Mouse (Mus musculus) myocyte (in vitro differentiated cells): Measurements from ENCODE around the gene Rgl1. TPM values are rescaled to one million over a fixed set of nuclear protein-coding genes. Genes with fewer than 3 reads are reported as not detected.

Experiments
- H3K27me3 ChIP-seq: one replicate; pipeline ENCODE4 v1.6.1; 2011; ENCODE audit not compliant: control insufficient read depth, insufficient read depth, insufficient read length
- H3K36me3 ChIP-seq: one replicate; pipeline ENCODE4 v1.6.1; 2011; ENCODE audit not compliant: control insufficient read depth, insufficient read depth
- H3K4me2 ChIP-seq: one replicate; pipeline ENCODE4 v1.6.1; 2011; ENCODE audit warnings: low read depth, control low read depth
- H3K4me3 ChIP-seq: one replicate; pipeline ENCODE4 v1.5.1; 2011; ENCODE audit warnings: mild to moderate bottlenecking, control low read depth, moderate library complexity
- H3K79me2 ChIP-seq: one replicate; pipeline ENCODE4 v1.6.1; 2011; ENCODE audit not compliant: control insufficient read depth, insufficient read depth
- H3ac ChIP-seq: one replicate; pipeline ENCODE4 v1.6.1; 2011; ENCODE audit not compliant: control insufficient read depth, insufficient read length
- CEBPB ChIP-seq: IDR thresholded peaks from 2 replicates; pipeline ENCODE4 v1.6.1; 2011; ENCODE audit warnings: mild to moderate bottlenecking, moderate library complexity; ENCODE audit not compliant: poor library complexity, insufficient read depth, severe bottlenecking
- E2F4 ChIP-seq: IDR thresholded peaks from one replicate; pipeline ENCODE4 v1.6.1; 2011; ENCODE audit warnings: mild to moderate bottlenecking, control low read depth, moderate library complexity; ENCODE audit not compliant: insufficient read depth
- MAX ChIP-seq: IDR thresholded peaks from one replicate; pipeline ENCODE4 v1.6.1; 2011; ENCODE audit warnings: low read depth, mild to moderate bottlenecking, control low read depth
- MYOD1 ChIP-seq, 3 experiments: IDR thresholded peaks; one replicate each; pipeline ENCODE4 v1.6.1; 2011; ENCODE audit warnings: control low read depth in 2 of 3, low read depth in 2 of 3, mild to moderate bottlenecking in 2 of 3, moderate library complexity in 1 of 3; ENCODE audit not compliant: insufficient read length in 2 of 3, control insufficient read depth in 1 of 3
- MYOG ChIP-seq, 3 experiments: IDR thresholded peaks; one replicate each; pipeline ENCODE4 v1.6.1; 2011; ENCODE audit warnings: control low read depth in 2 of 3, low read depth in 2 of 3, mild to moderate bottlenecking in 2 of 3; ENCODE audit not compliant: insufficient read length in 2 of 3, control insufficient read depth in 1 of 3, insufficient read depth in 1 of 3
- POLR2A ChIP-seq: IDR thresholded peaks from one replicate; pipeline ENCODE4 v1.6.1; 2011; ENCODE audit warnings: low read depth, mild to moderate bottlenecking, control low read depth, moderate library complexity; ENCODE audit not compliant: insufficient read length
- POLR2AphosphoS2 ChIP-seq: IDR thresholded peaks from one replicate; pipeline ENCODE4 v1.6.1; 2011; ENCODE audit warnings: low read depth, control low read depth; ENCODE audit not compliant: insufficient read length
- REST ChIP-seq: IDR thresholded peaks from one replicate; pipeline ENCODE4 v1.6.1; 2011; ENCODE audit warnings: mild to moderate bottlenecking, control low read depth, moderate library complexity; ENCODE audit not compliant: insufficient read depth, insufficient read length
- SRF ChIP-seq: IDR thresholded peaks from one replicate; pipeline ENCODE4 v1.6.1; 2011; ENCODE audit warnings: low read depth; ENCODE audit not compliant: control insufficient read depth, insufficient read length
- TCF12 ChIP-seq: IDR thresholded peaks from one replicate; pipeline ENCODE4 v1.6.1; 2011; ENCODE audit warnings: mild to moderate bottlenecking, control low read depth; ENCODE audit not compliant: poor library complexity, insufficient read depth, severe bottlenecking
- TCF3 ChIP-seq: IDR thresholded peaks from one replicate; pipeline ENCODE4 v1.6.1; 2011; ENCODE audit warnings: low read depth, control low read depth; ENCODE audit not compliant: insufficient read length
- USF1 ChIP-seq: IDR thresholded peaks from one replicate; pipeline ENCODE4 v1.6.1; 2011; ENCODE audit warnings: low read depth, mild to moderate bottlenecking, control low read depth, moderate library complexity
- polyA plus RNA-seq: library from polyadenylated mRNA; unstranded; fragments of >200 nt; fragmentation: generic; extraction: Trizol; gene quantifications from one replicate; pipeline ENCODE4 v1.2.1, GENCODE M21; 2012; ENCODE audit warnings: missing spikeins

Gene Rgl1
- polyA plus RNA-seq, 1 experiment: 4.3 TPM

DNA sequence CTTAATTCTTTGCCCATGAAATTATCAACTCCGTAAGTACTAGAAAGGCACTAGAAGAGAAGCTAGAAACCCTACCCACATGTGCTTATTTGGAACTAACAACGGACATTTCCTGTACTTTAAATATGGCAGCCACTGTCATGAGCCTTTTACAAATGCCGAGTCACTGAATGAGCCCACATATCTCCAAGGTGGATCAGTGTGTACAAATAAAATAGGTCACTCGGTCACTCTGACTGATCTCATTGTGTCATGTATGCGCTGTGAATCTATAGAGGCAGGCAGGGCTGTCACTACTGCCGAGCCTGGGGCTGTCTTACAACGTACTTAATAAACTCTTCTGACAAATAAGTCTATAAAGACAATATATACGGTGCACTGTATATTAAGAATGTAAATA is 181.2 kb downstream of the Rgl1 start:
- H3K27me3 ChIP-seq: no peaks in the 10 kb centered on the region
- no peak overlapping the region for H3K4me2 ChIP-seq
- no peak overlapping the region for H3ac ChIP-seq
- no peaks in the 10 kb centered on the region for H3K36me3 ChIP-seq
- no peaks in the 10 kb centered on the region for H3K79me2 ChIP-seq
- no peak for TF ChIP-seq MYOG (IDR thresholded peaks at IDR 0.05; ENCODE audit: control insufficient read depth in 1 of 3, insufficient read depth in 1 of 3, insufficient read length in 2 of 3, low read depth in 2 of 3)
- TF ChIP-seq POLR2A: no peak
- TF ChIP-seq SRF: no peak
- no peak for TF ChIP-seq MAX
- TF ChIP-seq TCF12: no peak
- TF ChIP-seq MYOD1 (IDR thresholded peaks at IDR 0.05; ENCODE audit: control insufficient read depth in 1 of 3, insufficient read length in 2 of 3, low read depth in 2 of 3): no peak
- TF ChIP-seq POLR2AphosphoS2: no peak
- no peak for TF ChIP-seq CEBPB
- no peak for TF ChIP-seq E2F4
- no peak for TF ChIP-seq USF1
- no peak for TF ChIP-seq REST
- no peak for TF ChIP-seq TCF3
- H3K4me3 ChIP-seq: no peak overlapping the region

DNA sequence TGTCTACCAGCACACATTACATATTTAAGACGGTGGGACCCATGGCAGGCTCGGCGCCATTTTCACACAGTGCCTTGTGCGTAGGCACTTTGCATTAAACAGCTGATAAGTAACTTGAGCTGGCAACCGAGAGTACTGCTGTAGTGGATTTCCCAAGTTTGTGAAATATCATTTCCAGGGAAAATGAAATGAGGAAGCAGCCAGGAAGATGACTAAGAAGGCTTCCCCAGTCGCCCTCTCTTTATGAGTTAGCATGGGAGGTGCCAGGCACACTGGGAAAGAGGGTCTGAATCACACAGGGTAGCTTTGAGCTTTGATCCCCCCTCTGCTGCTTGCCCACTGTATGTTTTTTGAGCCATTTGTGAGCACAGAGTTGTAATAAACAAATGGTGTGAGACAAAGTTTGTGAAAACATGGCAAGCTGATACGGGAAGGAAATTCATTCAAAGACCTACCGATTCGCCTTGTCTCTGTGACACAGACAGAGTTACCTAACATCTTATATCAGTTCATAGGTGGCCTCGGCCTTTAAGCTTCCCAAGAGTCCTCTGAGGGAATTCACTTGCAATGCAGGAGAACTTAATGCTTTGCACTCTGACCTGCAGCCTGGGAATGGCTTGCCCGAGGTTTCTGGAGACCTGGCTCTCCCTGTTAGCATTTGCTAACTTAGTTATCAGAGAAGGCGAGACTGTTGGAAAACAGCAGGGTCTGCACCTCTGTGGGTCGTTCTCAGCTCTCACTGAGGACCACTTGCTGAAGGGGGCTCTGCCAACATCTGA is 184.8 kb downstream of the Rgl1 start:
- no peak overlapping the region for H3K4me3 ChIP-seq
- H3ac ChIP-seq: no peak overlapping the region
- TF ChIP-seq USF1 (no peak), E2F4 (no peak), POLR2A (no peak), SRF (no peak), REST (no peak), TCF12 (no peak), MYOD1 (IDR thresholded peaks at IDR 0.05; ENCODE audit: control insufficient read depth in 1 of 3, insufficient read length in 2 of 3, low read depth in 2 of 3) (no peak), MAX (no peak)
- no peaks in the 10 kb centered on the region for H3K27me3 ChIP-seq
- peak overlapping the region; percentile 18 for H3K4me2 ChIP-seq
- no peaks in the 10 kb centered on the region for H3K79me2 ChIP-seq
- H3K36me3 ChIP-seq: no peaks in the 10 kb centered on the region

DNA sequence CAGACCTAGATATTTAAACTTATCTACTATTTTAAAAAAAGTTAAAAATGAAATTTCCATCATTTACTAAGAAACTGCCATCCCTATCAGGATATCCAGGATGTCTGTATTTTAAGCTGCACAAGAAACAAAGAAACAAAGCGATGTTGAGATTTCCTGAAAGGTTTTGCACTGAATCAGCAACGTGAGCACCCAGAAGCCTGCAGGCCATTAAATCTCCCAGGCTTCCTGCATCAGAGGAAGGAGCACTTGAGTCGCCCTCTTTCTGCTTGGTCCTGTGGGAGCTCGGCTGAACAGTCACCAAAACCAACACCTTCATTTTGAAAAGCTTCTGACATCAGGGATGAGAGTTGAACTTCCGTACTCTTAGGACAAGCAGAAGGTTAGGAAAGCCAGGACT is 187.2 kb downstream of the Rgl1 start:
- H3K4me2 ChIP-seq: no peak overlapping the region
- no peak overlapping the region for H3K4me3 ChIP-seq
- no peak for TF ChIP-seq POLR2AphosphoS2
- TF ChIP-seq SRF: no peak
- TF ChIP-seq TCF3: no peak
- TF ChIP-seq MYOG (IDR thresholded peaks at IDR 0.05; ENCODE audit: control insufficient read depth in 1 of 3, insufficient read depth in 1 of 3, insufficient read length in 2 of 3, low read depth in 2 of 3): no peak
- no peak for TF ChIP-seq POLR2A
- no peak for TF ChIP-seq REST
- no peak for TF ChIP-seq USF1
- TF ChIP-seq MAX: no peak
- no peak for TF ChIP-seq CEBPB
- H3K36me3 ChIP-seq: no peaks in the 10 kb centered on the region
- H3K79me2 ChIP-seq: no peaks in the 10 kb centered on the region
- H3K27me3 ChIP-seq: no peaks in the 10 kb centered on the region
- H3ac ChIP-seq: no peak overlapping the region

DNA sequence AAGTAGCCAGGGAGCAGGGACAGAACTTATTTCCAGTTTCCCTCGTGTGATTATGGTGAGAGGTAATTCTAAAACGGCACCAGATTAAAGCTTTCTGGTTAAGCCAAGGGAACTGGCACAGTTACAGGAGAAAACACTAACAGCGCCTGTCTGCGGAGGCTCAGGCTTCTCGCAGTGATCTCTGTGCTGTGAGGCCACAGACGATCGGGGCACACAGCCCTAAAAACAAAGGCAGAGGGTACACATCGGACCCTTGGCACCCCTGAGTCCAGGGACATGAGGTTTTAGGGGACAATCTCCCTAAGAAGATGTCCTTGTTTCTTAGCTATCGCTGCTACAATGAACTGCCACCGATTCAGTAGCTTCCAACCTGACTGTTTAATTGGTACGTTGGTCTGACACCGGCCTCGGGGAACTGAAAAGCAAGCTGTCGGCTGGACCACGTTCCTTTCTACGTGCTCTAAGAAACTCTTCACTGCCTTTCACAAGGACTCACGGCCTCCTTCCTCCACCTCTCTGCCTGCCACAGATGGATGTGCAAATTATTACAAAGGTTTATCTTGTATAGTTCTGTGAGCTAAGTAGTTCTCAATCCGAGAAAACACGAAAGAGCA is 187.9 kb downstream of the Rgl1 start:
- H3K36me3 ChIP-seq: no peaks in the 10 kb centered on the region
- no peak overlapping the region for H3ac ChIP-seq
- no peaks in the 10 kb centered on the region for H3K79me2 ChIP-seq
- no peak overlapping the region for H3K4me3 ChIP-seq
- no peaks in the 10 kb centered on the region for H3K27me3 ChIP-seq
- TF ChIP-seq E2F4 (no peak), SRF (no peak), TCF12 (no peak), CEBPB (no peak), POLR2AphosphoS2 (no peak), REST (no peak), MYOD1 (IDR thresholded peaks at IDR 0.05; ENCODE audit: control insufficient read depth in 1 of 3, insufficient read length in 2 of 3, low read depth in 2 of 3) (no peak), USF1 (no peak), POLR2A (no peak), MYOG (IDR thresholded peaks at IDR 0.05; ENCODE audit: control insufficient read depth in 1 of 3, insufficient read depth in 1 of 3, insufficient read length in 2 of 3, low read depth in 2 of 3) (no peak), TCF3 (no peak), MAX (no peak)
- no peak overlapping the region for H3K4me2 ChIP-seq

DNA sequence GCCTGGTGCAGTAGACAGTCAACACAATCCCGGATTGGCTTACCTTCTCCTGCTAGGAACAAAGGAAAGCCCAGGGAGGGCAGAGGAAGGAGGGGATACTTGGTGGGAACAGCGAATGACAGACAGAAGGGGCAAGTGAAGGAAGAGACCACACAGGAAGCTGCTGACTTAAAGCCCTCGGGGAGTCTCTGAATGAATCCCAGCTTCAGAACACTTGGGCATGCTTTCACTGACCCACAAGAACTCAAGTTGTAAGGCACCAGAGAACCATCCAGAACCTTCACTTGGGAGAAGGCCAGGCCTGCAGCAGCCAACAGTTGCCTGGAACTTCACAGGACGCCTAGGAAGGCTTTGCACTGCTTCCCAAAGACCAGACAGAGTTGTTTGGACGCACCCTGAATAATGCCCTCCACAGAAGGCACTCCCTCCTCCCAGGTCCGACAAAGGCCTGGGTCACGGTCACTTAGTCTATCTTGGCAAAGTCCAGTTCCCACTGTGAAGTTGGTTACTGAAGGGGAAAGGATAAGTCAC is 189.5 kb downstream of the Rgl1 start:
- Histone ChIP-seq H3K36me3 (no peaks in the 10 kb centered on the region), H3K4me3 (no peak overlapping the region), H3ac (no peak overlapping the region), H3K4me2 (no peak overlapping the region), H3K27me3 (no peaks in the 10 kb centered on the region), H3K79me2 (no peaks in the 10 kb centered on the region)
- TF ChIP-seq MAX (no peak), TCF12 (no peak), E2F4 (no peak), USF1 (no peak), MYOG (IDR thresholded peaks at IDR 0.05; ENCODE audit: control insufficient read depth in 1 of 3, insufficient read depth in 1 of 3, insufficient read length in 2 of 3, low read depth in 2 of 3) (no peak), SRF (no peak), CEBPB (no peak), POLR2A (no peak), MYOD1 (IDR thresholded peaks at IDR 0.05; ENCODE audit: control insufficient read depth in 1 of 3, insufficient read length in 2 of 3, low read depth in 2 of 3) (no peak), POLR2AphosphoS2 (no peak), TCF3 (no peak), REST (no peak)
